Mouse (Mus musculus): Measurements from ENCODE around the gene Anks3. TPM values are rescaled to one million over a fixed set of nuclear protein-coding genes. Genes with fewer than 3 reads are reported as not detected.

Gene Anks3
- total RNA-seq (2023; ENCODE audit: inconsistent age) = 78.8 to 99.2 TPM (median 87.6 TPM) in 4 replicates

GRCm38 (mm10) chr16:4963797-4964709 lies at the start of gene Anks3:
Gene Anks3 (minus strand): TSS chr16:4964205.

GRCm38 (mm10) chr16:5013054-5013838 lies 49.2 kb upstream of the Anks3 start, which contains the start of gene Rogdi:
Gene Rogdi (minus strand): TSS chr16:5013553.

GRCm38 (mm10) chr16:5007067-5007466 lies 43.1 kb upstream of the Anks3 start, which contains the start of gene Smim22:
Gene Smim22 (plus strand): TSS chr16:5007288.

GRCm38 (mm10) chr16:4997553-4997952 lies 33.5 kb upstream of the Anks3 start, which contains the start of gene Sept12:
Gene Sept12 (minus strand): TSS chr16:4997852.

GRCm38 (mm10) chr16:4938461-4938860 lies 25.5 kb downstream of the Anks3 start, which contains the start of gene Nudt16l1:
Gene Nudt16l1 (plus strand): TSS chr16:4938761.

Other genes starting within 250 kb of the Anks3 start
- gene Nmral1, start 244.8 kb downstream of the Anks3 start, total RNA-seq (2023; ENCODE audit: inconsistent age) = 10.6 to 12.9 TPM (median 11.6 TPM) in 4 replicates
- 47.7 to 55.4 TPM (median 53.2 TPM) in 4 replicates for gene Hmox2, start 237.8 kb downstream of the Anks3 start, total RNA-seq (2023; ENCODE audit: inconsistent age)
- gene Cdip1, start 173.9 kb downstream of the Anks3 start, total RNA-seq (2023; ENCODE audit: inconsistent age) = 54.2 to 63.9 TPM (median 60.2 TPM) in 4 replicates
- not detected in 4 replicates for gene 4930562C15Rik, start 128.8 kb downstream of the Anks3 start, total RNA-seq (2023; ENCODE audit: inconsistent age)
- 173 to 195 TPM (median 185 TPM) in 4 replicates for gene Ubald1, start 83.9 kb downstream of the Anks3 start, total RNA-seq (2023; ENCODE audit: inconsistent age)
- 138 to 157 TPM (median 152 TPM) in 4 replicates for gene Mgrn1, start 78.0 kb downstream of the Anks3 start, total RNA-seq (2023; ENCODE audit: inconsistent age)
- 45.2 to 47.4 TPM (median 46.1 TPM) in 4 replicates for gene Nudt16l1, start 25.4 kb downstream of the Anks3 start, total RNA-seq (2023; ENCODE audit: inconsistent age)
- gene Sept12, start 33.6 kb upstream of the Anks3 start, total RNA-seq (2023; ENCODE audit: inconsistent age) = not detected in 4 replicates
- not detected in 4 replicates for gene Smim22, start 43.1 kb upstream of the Anks3 start, total RNA-seq (2023; ENCODE audit: inconsistent age)
- 103 to 117 TPM (median 113 TPM) in 4 replicates for gene Rogdi, start 49.3 kb upstream of the Anks3 start, total RNA-seq (2023; ENCODE audit: inconsistent age)
- 147 to 149 TPM (median 149 TPM) in 4 replicates for gene Glyr1, start 85.7 kb upstream of the Anks3 start, total RNA-seq (2023; ENCODE audit: inconsistent age)
- gene Ubn1, start 85.9 kb upstream of the Anks3 start, total RNA-seq (2023; ENCODE audit: inconsistent age) = 75.6 to 88.8 TPM (median 81.9 TPM) in 4 replicates
- gene Ppl, start 168.2 kb upstream of the Anks3 start, total RNA-seq (2023; ENCODE audit: inconsistent age) = 5.2 to 8.3 TPM (median 6.6 TPM) in 4 replicates
- 0.21 TPM in 2 of 4 replicates, not detected in the others for gene Sec14l5, start 182.9 kb upstream of the Anks3 start, total RNA-seq (2023; ENCODE audit: inconsistent age)
- 24.5 to 35.5 TPM (median 28.1 TPM) in 4 replicates for gene Nagpa, start 239.8 kb upstream of the Anks3 start, total RNA-seq (2023; ENCODE audit: inconsistent age)

Measured in B cell, adult (primary cell).